Mouse (Mus musculus) CH12.LX (cell line): Measurements from ENCODE around the gene Ptgs1.

Experiments used
- CTCF ChIP-seq, 2 experiments: IDR thresholded peaks in 1 of 2; conservative IDR thresholded peaks in 1 of 2; 2 replicates each; pipeline ENCODE4 v1.5.1; 2011 to 2012; ENCODE audit warnings: low read depth in 2 of 2, low read length in 2 of 2, improper control_type of control experiment in 1 of 2, inconsistent platforms in 1 of 2, mild to moderate bottlenecking in 1 of 2, moderate library complexity in 1 of 2
- ELF1 ChIP-seq: IDR thresholded peaks from 2 replicates; pipeline ENCODE4 v1.6.1; 2014; ENCODE audit warnings: low read depth, mild to moderate bottlenecking, inconsistent platforms, low read length, improper control_type of control experiment
- ETS1 ChIP-seq: conservative IDR thresholded peaks from 2 replicates; pipeline ENCODE4 v1.6.1; 2012; ENCODE audit warnings: low read depth, mild to moderate bottlenecking, inconsistent platforms, low read length, improper control_type of control experiment, moderate library complexity
- MAZ ChIP-seq: IDR thresholded peaks from 2 replicates; pipeline ENCODE4 v1.6.1; 2012; ENCODE audit warnings: low read depth, mild to moderate bottlenecking, inconsistent platforms, low read length, improper control_type of control experiment, moderate library complexity
- POLR2A ChIP-seq: IDR thresholded peaks from 2 replicates; pipeline ENCODE4 v1.6.1; 2011; ENCODE audit warnings: low read depth, mild to moderate bottlenecking, improper control_type of control experiment, low read length
- UBTF ChIP-seq: IDR thresholded peaks from 2 replicates; pipeline ENCODE4 v1.6.1; 2012; ENCODE audit warnings: low read depth, mild to moderate bottlenecking, inconsistent platforms, low read length, improper control_type of control experiment, moderate library complexity

DNA sequence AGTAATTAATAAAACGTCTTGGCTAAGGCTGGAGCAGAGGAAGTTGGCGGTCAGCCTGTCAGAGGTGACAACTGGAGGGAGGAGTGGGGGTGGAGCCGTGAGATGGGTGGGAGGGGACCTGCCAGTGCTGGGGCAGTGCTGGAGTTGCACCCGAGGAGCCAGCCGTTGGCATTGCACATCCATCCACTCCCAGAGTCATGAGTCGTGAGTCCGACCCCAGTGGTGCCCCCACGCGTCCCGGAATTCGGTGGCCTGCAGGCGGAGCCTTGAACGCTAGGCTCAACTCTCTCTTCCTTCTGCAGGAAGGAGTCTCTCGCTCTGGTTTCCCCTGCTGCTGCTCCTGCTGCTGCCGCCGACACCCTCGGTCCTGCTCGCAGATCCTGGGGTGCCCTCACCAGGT is at the start of gene Ptgs1:
- TF ChIP-seq ELF1 (no peak), CTCF (conservative IDR thresholded peaks at IDR 0.05 in 1 of 2, IDR thresholded peaks at IDR 0.05 in 1 of 2; ENCODE audit: low read depth in 2 of 2, low read length in 2 of 2) (no peak), ETS1 (no peak), MAZ (no peak), POLR2A (no peak), UBTF (no peak)
